Mouse (Mus musculus) left cerebral cortex, adult 2 months (tissue): ENCODE results near the gene Sf3b4. TPM values are rescaled to one million over a fixed set of nuclear protein-coding genes. Genes with fewer than 3 reads are reported as not detected.
"Not testable (repeated sequence)": the region's sequence is repeated elsewhere in the genome, so short reads cannot be mapped to it uniquely, and the experiment has no call there.

ENCODE experiments used
- DNase-seq, 2 experiments: peaks; one replicate each; pipeline ENCODE4 v3.0.0; 2021 to 2022; ENCODE audit warnings: low spot score in 2 of 2, mixed read lengths in 1 of 2; ENCODE audit errors: extremely low spot score in 1 of 2
- H3K27ac ChIP-seq: fragments of 200-600 bp; 2 replicates; pipeline ENCODE4 v1.8.1; 2022
- H3K4me3 ChIP-seq: fragments of 200-600 bp; 2 replicates; pipeline ENCODE4 v1.8.1; 2022
- CTCF ChIP-seq: fragments of 200-600 bp; IDR thresholded peaks from 2 replicates; pipeline ENCODE4 v1.8.1; 2022; ENCODE audit warnings: antibody characterized with exemption, mild to moderate bottlenecking, moderate library complexity
- intact Hi-C: fragments of 180-260 bp; cut with DNase I; formaldehyde crosslinking; loops from one replicate; pipeline ENCODE4 v1.15.1; 2025
- total RNA-seq, 2 experiments: library from RNA; stranded (reverse); gene quantifications; 2 replicates each; pipeline ENCODE4 v1.2.3; 2021

Sf3b4 gene
- total RNA-seq, 2 experiments from 2014 or later = 44.0 to 45.5 TPM

GRCm38 (mm10) chr3:96160222-96160802 is 11.8 kb upstream of the Sf3b4 start:
- H3K4me3 ChIP-seq = peak overlapping the region; percentile 54
- DNase-seq = peak; percentile 51 to 61
- TF ChIP-seq CTCF = no peak
- intact Hi-C loops = no loop called here
- H3K27ac ChIP-seq = peak overlapping the region; percentile 92

- Histone ChIP-seq H3K4me3 (peak overlapping the region; percentile 54), H3K27ac (peak overlapping the region; percentile 92)
- peak; percentile 58 to 64 for DNase-seq
- intact Hi-C loops = no loop called here
- no peak for TF ChIP-seq CTCF
These were observed 11.2 kb upstream of the Sf3b4 start for GRCm38 (mm10) chr3:96160803-96161516.

DNA sequence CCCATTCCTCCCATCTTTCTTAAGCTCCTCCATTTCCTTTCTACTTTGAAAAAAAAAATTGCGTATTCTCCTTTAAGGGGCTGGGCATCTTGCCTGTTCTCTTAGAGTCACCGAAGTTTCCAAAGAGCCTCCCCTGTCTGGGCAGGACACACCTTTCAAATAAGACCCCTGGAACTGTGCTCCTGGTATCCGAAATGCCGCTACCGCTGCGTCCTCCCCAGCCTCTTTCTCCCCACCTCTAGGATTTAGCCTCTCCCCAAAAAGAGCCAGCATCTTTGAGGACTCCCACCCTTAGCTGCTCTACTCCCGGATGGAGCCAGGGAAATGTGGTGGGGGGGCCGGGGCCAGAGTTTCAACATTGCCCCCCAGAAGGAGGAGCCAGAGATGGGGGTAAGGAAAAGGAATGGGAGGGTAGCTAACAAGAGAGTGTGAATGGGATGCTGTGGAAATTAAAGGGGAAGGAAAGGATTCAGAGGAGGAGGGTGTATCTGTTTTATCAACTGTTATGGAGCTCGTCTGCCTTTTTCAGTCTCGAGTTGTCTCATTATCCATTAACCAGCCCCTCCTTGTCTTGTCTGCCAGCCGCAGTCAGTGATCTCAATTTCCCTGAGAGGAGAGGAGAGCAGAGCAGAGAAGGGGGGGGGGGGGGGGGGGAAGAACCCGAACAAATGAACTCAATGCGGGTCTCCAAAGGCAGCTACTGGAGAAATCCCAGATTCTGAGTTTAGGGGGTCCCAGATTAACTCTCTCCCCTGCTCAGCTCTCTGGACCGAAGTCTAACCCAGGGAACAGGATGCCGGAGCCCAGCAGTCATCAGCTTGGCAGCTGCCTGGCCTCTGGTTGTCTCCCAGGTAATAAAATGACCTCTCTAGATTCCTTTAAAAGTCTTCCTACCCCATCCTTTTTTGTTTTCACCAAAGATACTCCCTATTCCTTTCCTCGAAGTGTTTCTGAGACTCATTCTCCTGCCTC is 10.0 kb upstream of the Sf3b4 start, which contains the start of gene Mtmr11:
Gene Mtmr11, plus strand, starts transcription at position 136 of the 972 bp plus-strand sequence.
- TF ChIP-seq CTCF = no peak
- H3K27ac ChIP-seq = peak within 1 kb of the TSS; percentile 92
- H3K4me3 ChIP-seq = peak within 1 kb of the TSS; percentile 54
- intact Hi-C loops = no loop called here
- no peak for DNase-seq

DNA sequence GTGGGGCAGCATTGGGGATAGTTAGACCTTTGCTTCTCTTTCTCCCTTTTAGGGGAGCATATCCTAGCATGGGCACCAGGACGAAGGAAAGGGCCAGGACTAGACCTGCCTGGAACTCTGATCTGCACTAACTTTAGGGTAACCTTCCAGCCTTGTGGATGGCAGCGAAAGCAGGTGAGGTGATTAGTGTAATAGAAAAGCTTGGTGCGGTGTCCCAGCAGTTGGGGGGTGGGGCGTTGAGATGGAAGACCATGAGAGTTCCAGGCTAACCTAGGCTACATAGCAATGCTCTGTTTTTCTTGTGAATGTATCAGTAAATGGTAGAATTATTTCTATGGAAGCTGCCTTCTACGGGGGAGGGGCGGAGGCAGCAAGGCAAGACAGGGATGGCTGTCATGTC is 9.1 kb upstream of the Sf3b4 start:
- intact Hi-C loops = no loop called here
- Histone ChIP-seq H3K4me3 (no peak overlapping the region; the same call in 1 of the 2 replicates), H3K27ac (no peak overlapping the region)
- TF ChIP-seq CTCF = no peak
- DNase-seq = no peak

- no peak for TF ChIP-seq CTCF
- intact Hi-C loops = no loop called here
- no peak overlapping the region for H3K4me3 ChIP-seq
- DNase-seq = no peak
- no peak overlapping the region for H3K27ac ChIP-seq
These were observed 3.5 kb upstream of the Sf3b4 start for GRCm38 (mm10) chr3:96168466-96169158.

- no peak for DNase-seq
- no peak for TF ChIP-seq CTCF
- intact Hi-C loops = no loop called here
- Histone ChIP-seq H3K4me3 (no peak overlapping the region), H3K27ac (peak overlapping the region; percentile 99)
These were observed 1.9 kb upstream of the Sf3b4 start for GRCm38 (mm10) chr3:96170276-96170675.

DNA sequence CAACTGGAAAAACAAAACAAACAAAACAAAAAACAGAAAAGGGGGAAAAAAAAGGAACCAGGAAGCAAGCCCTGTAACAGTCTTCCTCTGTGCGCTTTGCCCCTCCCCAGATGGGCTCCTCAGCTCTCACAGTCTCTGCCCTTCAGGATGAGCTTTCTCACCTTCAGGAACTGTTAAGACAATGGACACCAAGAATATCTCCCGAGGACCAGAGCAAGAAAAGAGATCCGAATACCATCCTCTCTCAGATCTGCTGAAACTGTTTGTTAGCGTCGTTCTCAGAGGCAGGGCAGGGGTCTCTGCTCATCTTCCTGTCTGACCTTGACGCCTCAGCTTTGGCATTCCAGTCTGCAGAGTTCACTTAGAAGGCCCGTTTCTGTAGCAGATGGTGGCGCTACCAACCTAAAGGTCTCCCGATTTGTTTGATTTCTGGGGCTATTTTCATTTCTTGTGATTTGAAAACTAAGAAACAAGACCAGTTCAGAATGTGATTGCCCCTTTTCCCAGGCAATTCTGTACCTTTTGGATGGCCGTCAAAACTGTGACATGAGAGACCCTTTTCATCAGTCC is 1.1 kb upstream of the Sf3b4 start:
- intact Hi-C loops = no loop called here
- Histone ChIP-seq H3K27ac (peak overlapping the region; percentile 99), H3K4me3 (peak overlapping the region; percentile 90)
- no peak for TF ChIP-seq CTCF
- no peak for DNase-seq

- Histone ChIP-seq H3K27ac (peak overlapping the region; percentile 99), H3K4me3 (peak overlapping the region; percentile 90)
- intact Hi-C loops = no loop called here
- no peak for DNase-seq
- no peak for TF ChIP-seq CTCF
These were observed 442 bp upstream of the Sf3b4 start for GRCm38 (mm10) chr3:96171583-96172196.

GRCm38 (mm10) chr3:96173185-96173584 is 1.1 kb downstream of the Sf3b4 start:
- TF ChIP-seq CTCF = no peak
- intact Hi-C loops = no loop called here
- peak overlapping the region; percentile 90 for H3K4me3 ChIP-seq
- DNase-seq = no peak
- no peak overlapping the region for H3K27ac ChIP-seq

- H3K4me3 ChIP-seq, intact Hi-C loops, DNase-seq, H3K27ac ChIP-seq: not testable (repeated sequence)
These were observed 1.9 kb downstream of the Sf3b4 start for GRCm38 (mm10) chr3:96174042-96174441.

DNA sequence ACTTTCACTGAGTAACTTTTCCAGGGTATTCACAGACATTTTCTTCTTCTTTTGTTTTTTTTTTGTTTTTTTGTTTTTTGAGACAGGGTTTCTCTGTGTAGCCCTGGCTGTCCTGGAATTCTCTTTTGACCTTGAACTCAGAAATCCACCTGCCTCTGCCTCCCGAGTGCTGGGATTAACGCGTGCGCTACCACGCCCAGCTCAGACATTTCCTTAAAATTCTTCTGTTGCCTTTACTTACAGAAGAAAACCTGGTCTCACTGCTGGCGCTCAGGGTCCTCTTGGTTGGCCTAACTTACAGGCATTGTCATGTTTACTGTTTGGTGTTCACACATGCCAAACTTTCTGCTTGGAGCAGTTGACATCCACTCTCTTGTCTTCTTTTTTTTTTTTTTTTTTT is 3.1 kb downstream of the Sf3b4 start:
- Histone ChIP-seq H3K27ac (no peak overlapping the region), H3K4me3 (no peak overlapping the region)
- TF ChIP-seq CTCF = no peak
- no peak for DNase-seq
- intact Hi-C loops = no loop called here
